Mouse (Mus musculus) intestine, embryonic 16.5 days (tissue): ENCODE results near the gene Rap2c. TPM values are rescaled to one million over a fixed set of nuclear protein-coding genes. Genes with fewer than 3 reads are reported as not detected.

ENCODE experiments used
- ATAC-seq: fragments of 200-750 bp; cut with Nextera tagmentation; 2 replicates; pipeline ENCODE4 v1.8.0; 2017; ENCODE audit warnings: moderate TSS enrichment, moderate library complexity
- H3K27ac ChIP-seq: fragments of 300-500 bp; sonication (generic); 2 replicates; pipeline ENCODE4 v1.5.1; 2014; ENCODE audit warnings: mild to moderate bottlenecking, low read length
- H3K27me3 ChIP-seq: fragments of 300-500 bp; sonication (generic); replicated peaks from 2 replicates; pipeline ENCODE4 v1.6.1; 2014; ENCODE audit warnings: low read length, control low read depth, mixed read lengths; ENCODE audit not compliant: control insufficient read depth, insufficient read depth
- H3K36me3 ChIP-seq: fragments of 300-500 bp; sonication (generic); 2 replicates; pipeline ENCODE4 v1.6.1; 2014; ENCODE audit warnings: low read length, control low read depth; ENCODE audit not compliant: control insufficient read depth, insufficient read depth
- H3K4me1 ChIP-seq: fragments of 300-500 bp; sonication (generic); 2 replicates; pipeline ENCODE4 v1.6.1; 2014; ENCODE audit warnings: low read length, control low read depth, mixed read lengths; ENCODE audit not compliant: control insufficient read depth, insufficient read depth
- H3K4me2 ChIP-seq: fragments of 300-500 bp; sonication (generic); 2 replicates; pipeline ENCODE4 v1.6.1; 2014; ENCODE audit warnings: low read depth, low read length, control low read depth
- H3K4me3 ChIP-seq: fragments of 300-500 bp; sonication (generic); 2 replicates; pipeline ENCODE4 v1.5.1; 2014; ENCODE audit warnings: mild to moderate bottlenecking, low read length
- H3K9ac ChIP-seq: fragments of 300-500 bp; sonication (generic); 2 replicates; pipeline ENCODE4 v1.6.1; 2014; ENCODE audit warnings: low read depth, low read length
- H3K9me3 ChIP-seq: fragments of 300-500 bp; sonication (generic); 2 replicates; pipeline ENCODE4 v1.6.1; 2016; ENCODE audit warnings: low read length, control low read depth; ENCODE audit not compliant: control insufficient read depth
- WGBS: fragments of 180-500 bp; shearing (Covaris S2); extraction: QIAGEN DNeasy Blood & Tissue Kit; methylation state at CpG from one replicate; pipeline ENCODE4 v1.1.7; 2014; 5-methylcytosine and 5-hydroxymethylcytosine counted together
- polyA plus RNA-seq: library from polyadenylated mRNA; unstranded; fragments of >200 nt; fragmentation: Nextera tagmentation; extraction: Ambion mirVana; gene quantifications from 2 replicates; pipeline ENCODE4 v1.2.1, GENCODE M21; 2015

Gene Rap2c
- polyA plus RNA-seq: 15.5 and 17.3 TPM in 2 replicates

- Histone ChIP-seq H3K9me3 (no peaks in the 10 kb centered on the region), H3K4me2 (peak within 1 kb of the TSS; percentile 51), H3K27me3 (no peaks in the 10 kb centered on the region), H3K36me3 (no peaks in the 10 kb centered on the region), H3K27ac (peak within 1 kb of the TSS; percentile 88), H3K4me3 (peak within 1 kb of the TSS; percentile 56), H3K9ac (peak within 1 kb of the TSS; percentile 79), H3K4me1 (0 out of 2 replicates have a peak, but pooled peaks cover 3% of the 10 kb centered on the region)
- ATAC-seq: peak; percentile 84
- WGBS: 19% methylated on average over 38 of the region's 92 CpGs
Measured at GRCm38 (mm10) chrX:51017851-51018785, at the start of gene Rap2c. Gene Rap2c (minus strand): TSS chrX:51018018.

DNA sequence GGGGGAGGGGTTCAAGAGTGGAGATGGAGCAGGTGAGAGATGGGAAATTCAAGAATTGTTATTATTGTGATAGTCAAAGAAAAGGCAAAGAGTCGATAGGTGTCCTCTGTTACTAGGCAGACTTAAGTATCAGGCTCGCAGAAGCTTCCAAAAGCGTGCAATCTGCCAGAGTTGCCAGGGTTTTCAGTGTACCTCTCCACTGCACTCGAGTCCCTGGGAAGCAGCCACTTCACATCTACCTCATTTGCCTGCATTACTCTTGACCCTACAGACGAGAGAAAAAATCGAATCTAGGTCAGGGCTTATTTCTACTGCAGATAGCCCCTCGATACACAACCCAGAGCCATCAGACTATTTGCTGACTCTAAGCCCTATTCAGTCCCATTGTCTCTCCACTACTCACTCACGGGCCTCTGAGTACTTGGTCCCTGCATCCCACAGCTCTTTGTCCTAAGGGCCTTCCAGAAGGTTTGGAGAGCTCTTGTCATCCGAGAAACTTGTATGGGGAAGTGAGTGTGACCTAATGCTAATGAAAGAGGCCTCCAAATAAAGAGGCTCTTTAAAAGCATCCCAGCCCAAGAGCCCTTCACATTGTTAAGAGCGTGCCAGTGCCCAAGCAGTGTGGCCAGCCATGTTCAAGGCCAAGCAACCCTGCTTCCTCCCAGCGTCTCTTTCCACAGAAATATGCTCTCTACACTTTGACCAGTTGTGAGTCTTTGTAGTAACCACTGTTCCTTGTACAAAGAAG is 48.9 kb upstream of the Rap2c start:
- H3K4me3 ChIP-seq: no peak overlapping the region
- H3K27me3 ChIP-seq: no peaks in the 10 kb centered on the region
- no peaks in the 10 kb centered on the region for H3K36me3 ChIP-seq
- no peak overlapping the region for H3K9ac ChIP-seq
- H3K9me3 ChIP-seq: no peaks in the 10 kb centered on the region
- ATAC-seq: no peak
- H3K27ac ChIP-seq: no peak overlapping the region
- 78% methylated on average over 11 of the region's 11 CpGs for WGBS
- no peaks in the 10 kb centered on the region for H3K4me1 ChIP-seq
- H3K4me2 ChIP-seq: no peak overlapping the region

DNA sequence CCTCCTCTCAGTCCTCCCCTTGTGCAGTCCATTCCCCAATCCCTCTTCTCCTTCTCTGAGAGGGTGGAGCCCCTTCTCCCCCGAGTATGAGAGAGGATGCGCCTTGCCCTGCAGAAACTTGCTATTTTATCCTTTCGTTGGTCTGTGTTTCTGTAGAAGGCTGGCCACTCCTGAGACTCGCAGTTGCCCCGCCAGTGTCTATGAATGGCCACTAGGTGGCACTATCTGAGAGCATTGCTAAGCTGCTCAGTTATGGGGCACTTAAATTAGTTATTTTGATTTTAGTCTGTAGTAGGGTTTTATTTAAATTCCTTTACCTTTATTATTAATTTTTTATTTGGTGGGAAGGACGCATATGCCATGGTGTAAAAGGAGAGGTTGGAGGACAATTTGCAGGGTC is 48.0 kb upstream of the Rap2c start:
- ATAC-seq: peak; percentile 64; the same call in 1 of the 2 replicates
- Histone ChIP-seq H3K4me1 (no peaks in the 10 kb centered on the region), H3K4me3 (no peak overlapping the region), H3K36me3 (no peaks in the 10 kb centered on the region), H3K9ac (no peak overlapping the region), H3K4me2 (no peak overlapping the region), H3K27ac (no peak overlapping the region), H3K27me3 (no peaks in the 10 kb centered on the region), H3K9me3 (no peaks in the 10 kb centered on the region)
- 12% methylated on average over 6 of the region's 6 CpGs for whole genome bisulfite sequencing

DNA sequence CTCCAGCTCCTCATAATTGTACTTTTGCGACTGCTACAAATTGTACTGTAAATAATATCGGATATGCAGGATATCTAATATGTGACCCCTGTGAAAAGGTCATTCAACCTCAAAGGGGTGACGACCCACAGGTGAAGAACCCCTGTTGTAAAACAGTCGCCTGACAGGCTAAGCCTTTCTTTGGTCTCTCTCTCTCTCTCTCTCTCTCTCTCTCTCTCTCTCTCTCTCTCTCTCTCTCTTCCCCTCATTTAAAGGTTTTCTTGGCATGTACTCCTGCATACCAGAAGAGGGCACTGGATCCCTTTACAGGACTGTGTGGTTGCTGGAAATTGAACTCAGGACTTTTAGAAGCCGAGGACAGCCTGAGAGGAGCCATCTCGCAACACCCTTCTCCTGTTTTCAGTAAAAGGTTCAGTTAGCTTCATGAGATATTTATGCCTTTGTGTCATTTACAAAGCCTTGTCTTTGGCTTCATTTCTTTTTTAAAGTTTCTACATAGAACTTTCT is 47.4 kb upstream of the Rap2c start:
- Histone ChIP-seq H3K9me3 (no peaks in the 10 kb centered on the region), H3K4me3 (no peak overlapping the region), H3K27me3 (no peaks in the 10 kb centered on the region), H3K36me3 (no peaks in the 10 kb centered on the region), H3K4me2 (no peak overlapping the region), H3K4me1 (no peaks in the 10 kb centered on the region), H3K9ac (no peak overlapping the region), H3K27ac (no peak overlapping the region)
- 56% methylated on average over 6 of the region's 6 CpGs for WGBS
- ATAC-seq: 0 out of 2 replicates have a peak, but pooled peaks have one; percentile 42

DNA sequence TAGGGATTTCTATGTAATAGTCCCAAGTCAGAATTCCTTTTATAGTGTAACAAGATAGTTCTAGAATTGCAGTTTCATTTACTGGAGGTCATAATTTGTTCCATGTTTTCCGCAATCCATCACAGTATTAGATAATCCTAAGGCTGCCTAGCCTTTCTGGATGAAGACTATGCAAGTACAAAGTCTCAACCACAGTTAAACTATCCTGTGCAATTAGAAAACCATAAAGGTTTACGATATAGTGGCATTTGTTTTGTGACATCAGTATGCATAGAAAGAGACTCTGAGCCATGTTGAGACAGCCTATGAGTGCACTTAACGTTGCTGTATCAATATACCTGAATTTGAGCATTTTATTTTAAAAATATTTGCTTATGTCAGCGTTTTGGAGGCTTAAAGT is 42.4 kb upstream of the Rap2c start:
- H3K4me2 ChIP-seq: no peak overlapping the region
- H3K27ac ChIP-seq: no peak overlapping the region
- H3K4me3 ChIP-seq: no peak overlapping the region
- H3K9ac ChIP-seq: no peak overlapping the region
- 53% methylated on average over 4 of the region's 4 CpGs for WGBS
- H3K36me3 ChIP-seq: no peaks in the 10 kb centered on the region
- H3K4me1 ChIP-seq: peaks cover 3% of the 10 kb centered on the region; the same call in 1 of the 2 replicates
- peak; percentile 64; the same call in 1 of the 2 replicates for ATAC-seq
- H3K9me3 ChIP-seq: no peaks in the 10 kb centered on the region
- H3K27me3 ChIP-seq: no peaks in the 10 kb centered on the region

- ATAC-seq: peak; percentile 60
- 71% methylated on average over 4 of the region's 4 CpGs for WGBS
- H3K27ac ChIP-seq: no peak overlapping the region
- no peaks in the 10 kb centered on the region for H3K9me3 ChIP-seq
- H3K36me3 ChIP-seq: no peaks in the 10 kb centered on the region
- no peak overlapping the region for H3K4me2 ChIP-seq
- no peaks in the 10 kb centered on the region for H3K27me3 ChIP-seq
- H3K4me3 ChIP-seq: no peak overlapping the region
- no peak overlapping the region for H3K9ac ChIP-seq
- H3K4me1 ChIP-seq: peaks cover 3% of the 10 kb centered on the region; the same call in 1 of the 2 replicates
Measured at GRCm38 (mm10) chrX:51058741-51059140, 40.9 kb upstream of the Rap2c start.

DNA sequence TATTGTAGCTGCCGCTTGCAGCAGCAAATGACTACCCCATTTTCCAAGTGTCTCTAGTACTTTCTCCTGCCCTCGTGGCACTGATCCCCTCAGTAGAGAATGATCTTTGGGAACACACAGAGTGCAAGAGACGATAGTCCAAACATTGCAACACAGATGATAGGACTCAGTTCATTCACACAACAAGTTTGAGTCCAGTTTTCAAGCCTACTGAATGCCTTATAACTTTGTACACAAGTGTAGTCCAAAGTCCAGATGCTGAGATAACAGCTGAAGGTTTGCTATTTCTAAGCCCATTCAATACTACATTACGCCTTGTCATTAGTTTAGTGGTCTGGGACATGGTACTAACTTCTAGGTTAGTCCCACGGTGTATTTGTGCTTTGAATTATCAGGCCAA is 40.5 kb upstream of the Rap2c start:
- H3K27me3 ChIP-seq: no peaks in the 10 kb centered on the region
- H3K4me3 ChIP-seq: no peak overlapping the region
- peak; percentile 77 for ATAC-seq
- peaks cover 3% of the 10 kb centered on the region; the same call in 1 of the 2 replicates for H3K4me1 ChIP-seq
- H3K9ac ChIP-seq: no peak overlapping the region
- H3K9me3 ChIP-seq: no peaks in the 10 kb centered on the region
- no peaks in the 10 kb centered on the region for H3K36me3 ChIP-seq
- no peak overlapping the region for H3K4me2 ChIP-seq
- no peak overlapping the region for H3K27ac ChIP-seq
- 72% methylated on average over 5 of the region's 5 CpGs for WGBS

DNA sequence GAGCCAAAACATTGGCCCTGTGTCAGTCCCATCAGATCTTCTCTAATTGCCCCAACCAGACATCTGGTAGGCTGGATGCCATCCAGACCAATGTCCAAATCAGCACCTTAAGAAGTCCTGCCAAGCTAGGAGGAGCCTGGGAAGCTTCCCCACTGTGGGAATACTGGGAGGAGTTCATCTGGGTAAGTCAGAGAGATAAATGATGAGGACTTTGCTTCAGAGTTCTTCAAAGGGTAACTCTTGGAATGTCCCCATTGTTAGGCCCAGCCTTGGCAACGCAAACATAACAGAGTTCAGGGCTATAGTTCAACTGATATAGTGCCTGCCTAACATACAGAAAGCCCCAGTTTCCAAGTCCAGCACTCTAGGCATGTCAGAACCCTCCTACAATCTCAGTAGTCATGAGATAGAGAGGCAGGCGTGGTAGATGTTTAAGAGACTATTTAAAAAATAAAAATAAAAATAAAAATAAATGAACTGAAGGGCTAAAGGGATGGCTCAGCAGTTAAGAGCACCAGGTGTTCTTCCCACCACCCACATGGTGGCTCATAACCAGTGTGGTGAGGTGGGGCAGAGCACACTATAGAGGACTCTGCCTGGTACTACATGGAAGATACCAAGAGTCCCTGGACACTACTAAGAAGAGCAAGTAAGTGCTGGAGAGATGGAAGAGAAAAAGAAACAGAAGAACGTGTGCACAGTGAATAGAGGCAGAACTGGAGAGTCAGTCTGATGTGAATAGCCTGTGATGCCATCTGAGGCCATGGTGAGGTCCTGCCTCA is 34.1 kb upstream of the Rap2c start:
- no peak overlapping the region for H3K4me3 ChIP-seq
- no peak overlapping the region for H3K4me2 ChIP-seq
- H3K27me3 ChIP-seq: no peaks in the 10 kb centered on the region
- H3K27ac ChIP-seq: no peak overlapping the region
- WGBS: 48% methylated on average over 3 of the region's 3 CpGs
- no peaks in the 10 kb centered on the region for H3K9me3 ChIP-seq
- no peaks in the 10 kb centered on the region for H3K36me3 ChIP-seq
- no peak overlapping the region for H3K9ac ChIP-seq
- peak; percentile 98 for ATAC-seq
- no peaks in the 10 kb centered on the region for H3K4me1 ChIP-seq
